Mouse (Mus musculus): ENCODE measurements at regions not wholly inside any gene's neighbourhood (a gene's known extent, or its start where the extent isn't known, plus 50 kb on each side); places are given as distances from the start of the nearest gene placed in this dataset.

- no peak for ATAC-seq (ENCODE audit: low FRiP score, low TSS enrichment)
- no peak overlapping the region for H3K9ac ChIP-seq (ENCODE audit: low read depth, low read length)
- no peaks in the 10 kb centered on the region for H3K4me1 ChIP-seq (ENCODE audit: control insufficient read depth, insufficient read depth, low read length)
- H3K4me3 ChIP-seq (ENCODE audit: low read length), result no peak overlapping the region
- no peak overlapping the region for H3K4me2 ChIP-seq (replicated peaks; ENCODE audit: low read depth, low read length)
- no peaks in the 10 kb centered on the region for H3K27me3 ChIP-seq (ENCODE audit: control insufficient read depth, insufficient read depth, low read length)
- 83% methylated on average over 3 of the region's 3 CpGs for WGBS
- H3K36me3 ChIP-seq (ENCODE audit: control insufficient read depth, insufficient read depth, low read length), result no peaks in the 10 kb centered on the region
- H3K27ac ChIP-seq (ENCODE audit: low read depth, low read length), result no peak overlapping the region
- H3K9me3 ChIP-seq (ENCODE audit: control insufficient read depth, low read length), result no peaks in the 10 kb centered on the region
Observed at GRCm38 (mm10) chr1:19982791-19983190, 635.1 kb downstream of the Pkhd1 start.

- no peak overlapping the region for H3K4me3 ChIP-seq (ENCODE audit: low read length)
- H3K4me2 ChIP-seq (replicated peaks; ENCODE audit: low read depth, low read length), result no peak overlapping the region
- H3K4me1 ChIP-seq (ENCODE audit: control insufficient read depth, insufficient read depth, low read length), result no peaks in the 10 kb centered on the region
- no peaks in the 10 kb centered on the region for H3K36me3 ChIP-seq (ENCODE audit: control insufficient read depth, insufficient read depth, low read length)
- no peak for ATAC-seq (ENCODE audit: low FRiP score, low TSS enrichment)
- no peak overlapping the region for H3K27ac ChIP-seq (ENCODE audit: low read depth, low read length)
- no peaks in the 10 kb centered on the region for H3K27me3 ChIP-seq (ENCODE audit: control insufficient read depth, insufficient read depth, low read length)
- no peaks in the 10 kb centered on the region for H3K9me3 ChIP-seq (ENCODE audit: control insufficient read depth, low read length)
- 43% methylated on average over 2 of the region's 2 CpGs for WGBS
- no peak overlapping the region for H3K9ac ChIP-seq (ENCODE audit: low read depth, low read length)
Observed at GRCm38 (mm10) chr1:19983504-19983903, 634.4 kb downstream of the Pkhd1 start.

- ATAC-seq (ENCODE audit: low FRiP score, low TSS enrichment), result no peak
- Histone ChIP-seq H3K27ac (ENCODE audit: low read depth, low read length) (no peak overlapping the region), H3K9me3 (ENCODE audit: control insufficient read depth, low read length) (no peaks in the 10 kb centered on the region), H3K27me3 (ENCODE audit: control insufficient read depth, insufficient read depth, low read length) (no peaks in the 10 kb centered on the region), H3K4me3 (ENCODE audit: low read length) (no peak overlapping the region), H3K4me1 (ENCODE audit: control insufficient read depth, insufficient read depth, low read length) (no peaks in the 10 kb centered on the region), H3K36me3 (ENCODE audit: control insufficient read depth, insufficient read depth, low read length) (no peaks in the 10 kb centered on the region), H3K9ac (ENCODE audit: low read depth, low read length) (no peak overlapping the region), H3K4me2 (replicated peaks; ENCODE audit: low read depth, low read length) (no peak overlapping the region)
- WGBS, result 79% methylated on average over 4 of the region's 4 CpGs
Observed at GRCm38 (mm10) chr1:19989921-19990320, 627.9 kb downstream of the Pkhd1 start.

Data from kidney, embryonic 14.5 days (tissue).